Mouse (Mus musculus): ENCODE results near the gene Amn1. TPM values are rescaled to one million over a fixed set of nuclear protein-coding genes. Genes with fewer than 3 reads are reported as not detected.
"Not testable (repeated sequence)": the region's sequence is repeated elsewhere in the genome, so short reads cannot be mapped to it uniquely, and the experiment has no call there.

Gene Amn1
- polyA plus RNA-seq (2015; fragmentation: Nextera tagmentation; extraction: Ambion mirVana): 110 and 112 TPM in 2 replicates

DNA sequence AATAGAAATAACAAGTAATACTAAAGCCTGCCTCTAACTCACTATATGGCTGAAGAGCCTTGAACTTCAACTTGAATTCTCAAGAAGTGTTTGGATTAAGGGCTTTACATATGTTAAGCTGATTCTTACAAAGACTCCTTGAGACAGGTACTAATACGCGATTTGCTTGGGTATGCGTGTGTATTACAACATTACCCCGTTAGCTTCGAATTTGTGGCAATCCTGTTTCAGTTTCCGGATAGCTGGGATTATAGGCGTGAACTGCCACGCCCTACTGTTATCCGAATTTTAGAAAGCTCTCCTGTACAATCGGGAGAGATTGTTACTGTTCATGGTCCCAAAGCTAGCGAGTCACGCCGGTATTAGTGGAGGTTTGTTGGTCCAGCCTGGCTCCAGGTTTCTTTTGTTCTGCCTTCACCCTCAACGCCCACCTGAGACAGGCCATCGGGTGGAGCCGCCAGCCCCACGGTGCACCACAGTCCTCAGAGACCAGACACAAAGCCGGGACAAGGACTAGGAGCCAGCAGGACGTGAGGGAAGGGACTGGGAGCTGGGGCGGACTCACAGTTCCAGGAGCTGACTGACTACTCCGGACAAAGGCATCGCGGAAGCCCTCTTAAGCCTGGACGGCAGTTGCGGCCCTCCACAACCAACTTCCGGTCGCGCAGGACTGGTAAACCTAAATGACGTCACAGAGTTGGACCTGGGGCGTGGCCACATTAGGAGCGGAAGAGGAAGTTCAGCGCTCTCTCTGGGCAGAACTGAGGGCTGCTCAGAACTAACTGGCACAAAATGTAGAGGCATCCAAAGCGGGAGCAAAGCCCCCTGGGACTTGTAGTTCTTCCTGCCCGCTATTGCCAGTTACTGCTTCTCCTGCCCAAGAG, at the start of gene Amn1:
Gene Amn1, minus strand, starts transcription at position 672 of the 884 bp plus-strand sequence.
- Histone ChIP-seq H3K4me1 (ENCODE audit: control insufficient read depth, insufficient read depth, low read length) (peaks cover 19% of the 10 kb centered on the region), H3K9me3 (replicated peaks; ENCODE audit: control insufficient read depth, low read length, poor library complexity, severe bottlenecking) (no peaks in the 10 kb centered on the region), H3K4me3 (ENCODE audit: low read depth, low read length) (peak within 1 kb of the TSS; percentile 69), H3K27me3 (ENCODE audit: control insufficient read depth, insufficient read depth, low read depth, low read length) (no peaks in the 10 kb centered on the region), H3K36me3 (ENCODE audit: control insufficient read depth, insufficient read depth, low read length) (no peaks in the 10 kb centered on the region), H3K4me2 (ENCODE audit: low read length) (peak within 1 kb of the TSS; percentile 68), H3K27ac (ENCODE audit: low read length) (peak within 1 kb of the TSS; percentile 95), H3K9ac (ENCODE audit: low read depth, low read length) (peak within 1 kb of the TSS; percentile 87)
- under 1% methylated on average over 34 of the region's 34 CpGs for WGBS
- peak; percentile 100 for ATAC-seq

DNA sequence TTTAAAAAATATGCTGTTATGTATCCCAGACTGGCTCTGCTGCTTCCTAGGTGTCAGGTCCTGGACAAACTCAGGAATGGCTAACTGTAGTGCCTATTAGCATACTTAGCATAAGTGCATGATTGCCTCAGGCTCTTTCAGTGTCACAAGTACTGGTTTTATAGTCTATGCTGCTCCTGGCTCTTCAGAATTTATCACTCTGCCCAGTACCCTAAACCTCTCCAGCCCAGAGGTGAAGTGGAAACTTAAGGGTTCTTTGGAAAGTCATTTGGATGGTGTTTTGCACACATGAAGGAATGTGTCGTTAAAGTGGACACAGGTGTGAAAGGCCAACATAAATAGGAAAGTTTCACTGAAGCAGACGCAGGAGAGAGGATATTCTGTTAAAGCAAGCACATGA, 48.3 kb upstream of the Amn1 start:
- WGBS: 92% methylated on average over 2 of the region's 2 CpGs
- Histone ChIP-seq H3K27ac (ENCODE audit: low read length) (no peak overlapping the region), H3K4me1 (ENCODE audit: control insufficient read depth, insufficient read depth, low read length) (no peaks in the 10 kb centered on the region), H3K9me3 (replicated peaks; ENCODE audit: control insufficient read depth, low read length, poor library complexity, severe bottlenecking) (no peaks in the 10 kb centered on the region), H3K4me3 (ENCODE audit: low read depth, low read length) (no peak overlapping the region), H3K4me2 (ENCODE audit: low read length) (no peak overlapping the region), H3K36me3 (ENCODE audit: control insufficient read depth, insufficient read depth, low read length) (no peaks in the 10 kb centered on the region), H3K27me3 (ENCODE audit: control insufficient read depth, insufficient read depth, low read depth, low read length) (no peaks in the 10 kb centered on the region), H3K9ac (ENCODE audit: low read depth, low read length) (no peak overlapping the region)
- no peak for ATAC-seq

DNA sequence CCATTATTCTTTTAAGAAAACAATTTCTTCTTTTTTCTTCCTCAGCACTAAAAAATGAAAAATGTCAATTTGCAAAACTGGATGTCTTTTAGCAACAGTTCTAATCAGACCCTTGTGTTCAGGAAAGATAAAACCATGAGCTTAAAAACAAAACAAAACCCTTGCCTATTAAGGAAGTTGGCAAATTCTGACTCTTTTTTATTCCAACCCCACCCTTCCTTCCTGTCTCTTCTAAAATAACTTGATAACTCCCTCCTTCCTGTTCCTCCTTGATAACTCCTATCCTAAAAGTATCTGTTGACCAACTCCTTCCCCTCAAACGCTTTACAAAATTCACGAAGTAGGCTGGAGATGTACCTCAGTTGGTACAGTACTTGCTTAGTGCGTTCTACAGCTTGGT, 45.4 kb upstream of the Amn1 start:
- ATAC-seq: no peak
- WGBS: 96% methylated on average over 3 of the region's 3 CpGs
- Histone ChIP-seq H3K27ac (ENCODE audit: low read length) (no peak overlapping the region), H3K4me1 (ENCODE audit: control insufficient read depth, insufficient read depth, low read length) (no peaks in the 10 kb centered on the region), H3K27me3 (ENCODE audit: control insufficient read depth, insufficient read depth, low read depth, low read length) (no peaks in the 10 kb centered on the region), H3K4me2 (ENCODE audit: low read length) (no peak overlapping the region), H3K4me3 (ENCODE audit: low read depth, low read length) (no peak overlapping the region), H3K9ac (ENCODE audit: low read depth, low read length) (no peak overlapping the region), H3K36me3 (ENCODE audit: control insufficient read depth, insufficient read depth, low read length) (no peaks in the 10 kb centered on the region), H3K9me3 (replicated peaks; ENCODE audit: control insufficient read depth, low read length, poor library complexity, severe bottlenecking) (no peaks in the 10 kb centered on the region)

DNA sequence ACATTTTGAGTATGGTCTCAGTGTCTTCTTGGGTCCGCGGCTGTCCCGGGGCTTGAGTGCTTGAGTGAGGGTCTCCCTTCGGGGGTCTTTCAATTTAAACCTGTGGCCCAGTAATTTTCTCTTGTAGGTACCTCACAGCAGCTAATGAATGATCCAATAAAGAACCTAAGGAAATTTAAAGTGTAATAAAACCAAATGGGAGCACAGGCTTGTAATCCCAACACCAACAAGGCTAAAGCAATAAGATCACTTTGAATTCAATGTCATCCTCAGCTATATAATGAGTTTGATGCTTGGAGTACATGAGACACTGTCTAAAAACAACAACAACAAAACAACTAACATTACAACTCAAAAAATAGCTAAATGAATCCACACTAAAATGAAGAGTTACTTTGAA, 36.2 kb upstream of the Amn1 start:
- WGBS: 97% methylated on average over 4 of the region's 4 CpGs
- no peaks in the 10 kb centered on the region for H3K4me1 ChIP-seq (ENCODE audit: control insufficient read depth, insufficient read depth, low read length)
- no peak overlapping the region for H3K4me2 ChIP-seq (ENCODE audit: low read length)
- no peak overlapping the region for H3K4me3 ChIP-seq (ENCODE audit: low read depth, low read length)
- no peaks in the 10 kb centered on the region for H3K36me3 ChIP-seq (ENCODE audit: control insufficient read depth, insufficient read depth, low read length)
- no peak for ATAC-seq
- H3K27ac ChIP-seq (ENCODE audit: low read length): no peak overlapping the region
- no peak overlapping the region for H3K9ac ChIP-seq (ENCODE audit: low read depth, low read length)
- H3K27me3 ChIP-seq (ENCODE audit: control insufficient read depth, insufficient read depth, low read depth, low read length): no peaks in the 10 kb centered on the region
- no peaks in the 10 kb centered on the region for H3K9me3 ChIP-seq (replicated peaks; ENCODE audit: control insufficient read depth, low read length, poor library complexity, severe bottlenecking)

DNA sequence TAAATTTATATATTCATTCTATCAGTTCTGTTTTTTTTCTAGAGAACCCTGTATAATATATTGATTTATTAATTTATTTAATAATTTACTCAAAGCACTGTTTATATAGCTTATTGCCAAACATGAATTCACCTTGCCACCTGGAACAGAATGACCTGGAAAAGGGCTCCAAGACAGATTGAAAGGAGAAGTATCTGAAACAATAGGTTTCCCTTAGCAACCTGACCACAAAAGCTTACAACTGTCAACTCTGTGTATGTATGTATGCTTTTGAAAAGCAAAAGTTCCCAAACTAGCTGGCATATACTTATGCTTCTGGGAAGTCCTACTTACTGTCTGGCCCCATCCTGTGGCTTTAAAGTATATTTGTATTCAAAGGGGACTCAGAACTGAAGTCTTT, 32.8 kb upstream of the Amn1 start:
- no peak overlapping the region for H3K27ac ChIP-seq (ENCODE audit: low read length)
- no peak for ATAC-seq

DNA sequence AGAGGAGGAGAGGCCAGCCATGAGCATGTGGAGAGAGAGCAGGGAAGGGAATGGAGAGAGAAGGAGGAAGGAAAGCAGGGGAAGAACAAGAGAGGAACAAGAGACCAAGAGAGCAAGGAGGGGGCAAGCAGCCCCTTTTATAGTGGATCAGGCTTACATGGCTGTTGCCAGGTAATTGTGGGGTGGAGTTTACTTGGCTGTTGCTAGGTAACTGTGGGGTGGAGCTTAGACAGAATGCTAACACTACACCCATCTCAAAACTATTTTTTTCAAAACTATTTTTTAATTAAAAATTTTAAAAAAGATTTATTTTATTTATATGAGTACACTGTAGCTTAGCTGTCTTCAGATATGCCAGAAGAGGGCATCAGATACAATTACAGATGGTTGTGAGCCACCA, 10.1 kb upstream of the Amn1 start:
- H3K27ac ChIP-seq (ENCODE audit: low read length): no peak overlapping the region
- H3K4me3 ChIP-seq (ENCODE audit: low read depth, low read length): no peak overlapping the region
- H3K9me3 ChIP-seq (replicated peaks; ENCODE audit: control insufficient read depth, low read length, poor library complexity, severe bottlenecking): no peaks in the 10 kb centered on the region
- no peak overlapping the region for H3K9ac ChIP-seq (ENCODE audit: low read depth, low read length)
- H3K4me1 ChIP-seq (ENCODE audit: control insufficient read depth, insufficient read depth, low read length): no peaks in the 10 kb centered on the region
- H3K36me3 ChIP-seq (ENCODE audit: control insufficient read depth, insufficient read depth, low read length): no peaks in the 10 kb centered on the region
- ATAC-seq: no peak
- H3K27me3 ChIP-seq (ENCODE audit: control insufficient read depth, insufficient read depth, low read depth, low read length): no peaks in the 10 kb centered on the region
- H3K4me2 ChIP-seq (ENCODE audit: low read length): no peak overlapping the region

More for the DNA sequence above, 32.8 kb upstream of the Amn1 start:
- Histone ChIP-seq H3K4me2 (ENCODE audit: low read length) (no peak overlapping the region), H3K27me3 (ENCODE audit: control insufficient read depth, insufficient read depth, low read depth, low read length) (no peaks in the 10 kb centered on the region), H3K36me3 (ENCODE audit: control insufficient read depth, insufficient read depth, low read length) (no peaks in the 10 kb centered on the region), H3K9ac (ENCODE audit: low read depth, low read length) (no peak overlapping the region), H3K9me3 (replicated peaks; ENCODE audit: control insufficient read depth, low read length, poor library complexity, severe bottlenecking) (no peaks in the 10 kb centered on the region), H3K4me1 (ENCODE audit: control insufficient read depth, insufficient read depth, low read length) (no peaks in the 10 kb centered on the region), H3K4me3 (ENCODE audit: low read depth, low read length) (no peak overlapping the region)

DNA sequence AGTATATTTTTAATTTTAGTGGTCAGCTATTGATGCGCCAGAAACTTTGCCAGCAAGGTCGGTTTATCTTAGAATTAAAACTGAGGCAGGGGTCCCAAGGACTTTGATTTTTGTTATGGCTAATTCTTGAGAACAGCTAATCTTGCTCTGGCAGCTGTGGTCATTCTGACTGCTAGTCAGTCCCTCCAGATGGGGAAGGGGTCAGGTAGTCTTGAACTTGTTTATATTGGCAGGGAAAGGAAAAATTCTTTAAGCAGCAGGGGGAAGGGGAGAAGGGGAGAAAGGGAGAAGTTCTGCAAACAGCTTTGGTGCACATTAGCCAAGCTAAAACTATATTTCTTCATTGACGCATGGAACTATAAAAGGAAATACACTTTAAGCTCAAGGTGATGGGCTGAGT, 8.6 kb upstream of the Amn1 start:
- Histone ChIP-seq H3K4me1 (ENCODE audit: control insufficient read depth, insufficient read depth, low read length) (no peaks in the 10 kb centered on the region), H3K9me3 (replicated peaks; ENCODE audit: control insufficient read depth, low read length, poor library complexity, severe bottlenecking) (no peaks in the 10 kb centered on the region), H3K4me3 (ENCODE audit: low read depth, low read length) (no peak overlapping the region), H3K9ac (ENCODE audit: low read depth, low read length) (no peak overlapping the region), H3K27me3 (ENCODE audit: control insufficient read depth, insufficient read depth, low read depth, low read length) (no peaks in the 10 kb centered on the region), H3K36me3 (ENCODE audit: control insufficient read depth, insufficient read depth, low read length) (no peaks in the 10 kb centered on the region), H3K4me2 (ENCODE audit: low read length) (no peak overlapping the region), H3K27ac (ENCODE audit: low read length) (no peak overlapping the region)
- 86% methylated on average over 3 of the region's 3 CpGs for WGBS
- no peak for ATAC-seq

DNA sequence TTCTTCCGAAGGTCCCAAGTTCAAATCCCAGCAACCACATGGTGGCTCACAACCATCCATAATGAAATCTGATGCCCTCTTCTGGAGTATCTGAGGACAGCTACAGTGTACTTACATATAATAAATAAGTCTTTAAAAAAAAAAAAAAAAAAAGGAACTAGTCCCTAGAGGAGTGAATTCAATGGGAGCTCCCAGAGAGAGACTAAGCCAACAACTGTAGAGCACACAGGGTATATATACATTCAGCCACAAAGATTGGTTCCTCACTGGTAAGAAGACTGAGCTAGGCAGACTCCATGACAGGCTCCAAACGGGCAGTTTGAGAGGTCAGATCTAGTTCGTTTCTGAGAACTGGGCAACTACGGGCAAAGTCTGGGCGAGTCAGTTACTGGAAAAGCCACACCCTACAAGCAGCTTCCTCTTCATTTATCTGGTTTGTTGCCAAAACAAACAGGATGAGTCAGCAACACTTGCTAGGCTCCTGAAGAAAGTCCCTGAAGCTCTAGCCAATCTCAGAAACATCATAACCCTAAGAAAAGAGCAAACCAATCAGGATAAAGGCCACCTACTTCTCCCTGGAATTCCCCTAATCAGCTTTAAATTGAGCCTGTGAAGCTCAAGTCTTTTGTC, 4.9 kb upstream of the Amn1 start:
- WGBS: 80% methylated on average over 5 of the region's 5 CpGs
- ATAC-seq: no peak
- Histone ChIP-seq H3K27me3 (ENCODE audit: control insufficient read depth, insufficient read depth, low read depth, low read length) (no peaks in the 10 kb centered on the region), H3K9ac (ENCODE audit: low read depth, low read length) (no peak overlapping the region), H3K4me2 (ENCODE audit: low read length) (no peak overlapping the region), H3K4me1 (ENCODE audit: control insufficient read depth, insufficient read depth, low read length) (no peaks in the 10 kb centered on the region), H3K4me3 (ENCODE audit: low read depth, low read length) (no peak overlapping the region), H3K36me3 (ENCODE audit: control insufficient read depth, insufficient read depth, low read length) (no peaks in the 10 kb centered on the region), H3K9me3 (replicated peaks; ENCODE audit: control insufficient read depth, low read length, poor library complexity, severe bottlenecking) (no peaks in the 10 kb centered on the region), H3K27ac (ENCODE audit: low read length) (no peak overlapping the region)

DNA sequence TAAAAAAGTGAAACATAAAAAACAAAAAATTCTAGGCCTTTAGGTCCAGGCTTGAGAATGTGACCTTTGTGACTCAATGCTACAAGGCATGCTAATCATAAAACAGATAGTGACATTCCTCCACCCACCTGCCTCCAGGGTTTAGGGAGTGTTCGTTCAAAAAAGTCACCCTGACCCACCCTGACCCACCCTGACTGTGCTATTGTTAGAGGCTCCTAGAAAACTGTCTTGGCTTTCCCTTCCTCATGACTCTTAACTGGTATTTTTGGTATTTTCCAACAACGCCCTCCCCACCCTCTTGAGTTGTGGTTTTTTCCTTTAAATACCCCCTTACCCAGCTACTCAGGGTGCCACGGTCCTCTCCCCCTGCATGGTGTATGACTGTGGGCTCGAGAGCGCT, 3.4 kb upstream of the Amn1 start:
- H3K9me3 ChIP-seq (replicated peaks; ENCODE audit: control insufficient read depth, low read length, poor library complexity, severe bottlenecking); ATAC-seq; H3K4me3 ChIP-seq (ENCODE audit: low read depth, low read length); H3K36me3 ChIP-seq (ENCODE audit: control insufficient read depth, insufficient read depth, low read length); H3K27me3 ChIP-seq (ENCODE audit: control insufficient read depth, insufficient read depth, low read depth, low read length); H3K4me2 ChIP-seq (ENCODE audit: low read length); H3K9ac ChIP-seq (ENCODE audit: low read depth, low read length); H3K4me1 ChIP-seq (ENCODE audit: control insufficient read depth, insufficient read depth, low read length); H3K27ac ChIP-seq (ENCODE audit: low read length): not testable (repeated sequence)
- 86% methylated on average over 5 of the region's 5 CpGs for WGBS

All from midbrain, embryonic 16.5 days (tissue).